Mouse (Mus musculus) adrenal gland, postnatal 14 days (tissue): ENCODE results near the gene Rnf181. TPM values are rescaled to one million over a fixed set of nuclear protein-coding genes. Genes with fewer than 3 reads are reported as not detected.

ENCODE experiments used
- DNase-seq: peaks from one replicate; pipeline ENCODE4 v3.0.0; 2021; ENCODE audit warnings: mixed read lengths
- total RNA-seq: library from RNA; stranded (reverse); gene quantifications from 2 replicates; pipeline ENCODE4 v1.2.3, GENCODE M21; 2021

Rnf181 gene
- total RNA-seq, 1 experiment from 2014 or later = 204 TPM

- DNase-seq = peak; percentile 60
These were observed 40.5 kb downstream of the Rnf181 start for GRCm38 (mm10) chr6:72326274-72326673.

- no peak for DNase-seq
These were observed 42.8 kb downstream of the Rnf181 start for GRCm38 (mm10) chr6:72323786-72324508.

GRCm38 (mm10) chr6:72322936-72323335 is 43.8 kb downstream of the Rnf181 start:
- no peak for DNase-seq

- peak; percentile 47 for DNase-seq
These were observed 47.7 kb downstream of the Rnf181 start for GRCm38 (mm10) chr6:72319019-72319418.

GRCm38 (mm10) chr6:72318440-72318839 is 48.3 kb downstream of the Rnf181 start:
- DNase-seq = no peak

GRCm38 (mm10) chr6:72316044-72316443 is 50.7 kb downstream of the Rnf181 start:
- DNase-seq = no peak

- DNase-seq = no peak
These were observed 51.4 kb downstream of the Rnf181 start for GRCm38 (mm10) chr6:72315384-72315783.

- no peak for DNase-seq
These were observed 53.5 kb downstream of the Rnf181 start for GRCm38 (mm10) chr6:72313124-72313867.

GRCm38 (mm10) chr6:72312198-72312597 is 54.6 kb downstream of the Rnf181 start:
- DNase-seq = no peak

Other genes with a start within 250 kb of the Rnf181 start
- 5.7 and 5.9 TPM in 2 replicates for gene Atoh8, start 131.4 kb downstream of the Rnf181 start, total RNA-seq
- 0.70 TPM in 1 of 2 replicates, not detected in the other for gene Sftpb, start 62.3 kb downstream of the Rnf181 start, total RNA-seq
- gene Usp39, start 21.8 kb downstream of the Rnf181 start, total RNA-seq = 29.1 and 32.7 TPM in 2 replicates
- gene 0610030E20Rik, start 19.6 kb downstream of the Rnf181 start, total RNA-seq = 25.8 and 33.1 TPM in 2 replicates
- gene Tmem150a, start 11.5 kb downstream of the Rnf181 start, total RNA-seq = 20.2 and 36.5 TPM in 2 replicates
- 33.9 and 40.5 TPM in 2 replicates for gene Vamp5, start 13.5 kb upstream of the Rnf181 start, total RNA-seq
- gene Vamp8, start 23.7 kb upstream of the Rnf181 start, total RNA-seq = 104 and 113 TPM in 2 replicates
- 38.0 and 50.4 TPM in 2 replicates for gene Ggcx, start 47.4 kb upstream of the Rnf181 start, total RNA-seq
- gene Mat2a, start 72.6 kb upstream of the Rnf181 start, total RNA-seq = 257 TPM in 2 replicates
- gene Sh2d6, start 154.8 kb upstream of the Rnf181 start, total RNA-seq = 0.49 and 0.52 TPM in 2 replicates
- gene Capg, start 177.4 kb upstream of the Rnf181 start, total RNA-seq = 28.8 and 38.2 TPM in 2 replicates
- 16.2 and 21.7 TPM in 2 replicates for gene Elmod3, start 231.5 kb upstream of the Rnf181 start, total RNA-seq
- gene Retsat, start 231.5 kb upstream of the Rnf181 start, total RNA-seq = 362 and 390 TPM in 2 replicates